Mouse (Mus musculus) G1E (cell line): ENCODE results near the gene Anxa11. TPM values are rescaled to one million over a fixed set of nuclear protein-coding genes. Genes with fewer than 3 reads are reported as not detected.

Experiments used
- ATAC-seq: 2 replicates; pipeline ENCODE4 v1.8.0; 2016; ENCODE audit warnings: mild to moderate bottlenecking; ENCODE audit not compliant: insufficient number of reproducible peaks, poor library complexity, low FRiP score, severe bottlenecking; ENCODE audit errors: extremely low read depth
- DNase-seq: peaks from one replicate; pipeline ENCODE4 v3.0.0; 2012; ENCODE audit warnings: low spot score
- H3K27me3 ChIP-seq: 2 replicates; pipeline ENCODE4 v1.6.1; 2012; ENCODE audit warnings: mild to moderate bottlenecking, low read length, inconsistent platforms; ENCODE audit not compliant: insufficient read depth
- H3K36me3 ChIP-seq: replicated peaks from 2 replicates; pipeline ENCODE3; 2012; ENCODE audit warnings: mild to moderate bottlenecking, inconsistent platforms
- H3K4me1 ChIP-seq: 2 replicates; pipeline ENCODE4 v1.6.1; 2012; ENCODE audit warnings: low read depth, low read length, inconsistent platforms, mixed read lengths; ENCODE audit not compliant: insufficient read depth
- H3K4me3 ChIP-seq: 2 replicates; pipeline ENCODE4 v1.5.1; 2012; ENCODE audit warnings: low read depth, mild to moderate bottlenecking, inconsistent platforms, low read length, moderate library complexity, mixed read lengths
- H3K9me3 ChIP-seq: replicated peaks from 2 replicates; pipeline ENCODE4 v1.6.1; 2012; ENCODE audit warnings: inconsistent platforms
- CTCF ChIP-seq: IDR thresholded peaks from 2 replicates; pipeline ENCODE4 v1.5.1; 2012; ENCODE audit warnings: low read depth, low read length, inconsistent platforms, mixed read lengths
- GATA1 ChIP-seq: IDR thresholded peaks from 2 replicates; pipeline ENCODE4 v1.6.1; 2012; ENCODE audit warnings: borderline replicate concordance, low read length, inconsistent platforms, mixed read lengths
- GATA2 ChIP-seq: IDR thresholded peaks from 2 replicates; pipeline ENCODE4 v1.6.1; 2012; ENCODE audit warnings: low read depth, low read length, inconsistent platforms, borderline replicate concordance
- POLR2AphosphoS5 ChIP-seq: IDR thresholded peaks from 2 replicates; pipeline ENCODE4 v1.6.1; 2012; ENCODE audit warnings: low read depth, low read length, inconsistent platforms; ENCODE audit not compliant: insufficient replicate concordance
- TAL1 ChIP-seq: conservative IDR thresholded peaks from 2 replicates; pipeline ENCODE4 v1.6.1; 2012; ENCODE audit warnings: low read depth, low read length, inconsistent platforms, mixed read lengths
- polyA plus RNA-seq: library from polyadenylated mRNA; stranded (reverse); fragments of >175 nt; gene quantifications from 2 replicates; pipeline ENCODE4 v1.2.3, GENCODE M21; 2012
- total RNA-seq, 2 experiments: library from RNA; stranded (forward) in 1 of 2; stranded (reverse) in 1 of 2; fragments of 200-1000 nt in 1 of 2; fragments of >200 nt in 1 of 2; fragmentation: Nextera tagmentation in 1 of 2; gene quantifications; 2 replicates each; pipeline ENCODE4 v1.2.3; 2014 to 2017

The Anxa11 gene
- total and polyA plus RNA-seq, 3 experiments, result 4.5 to 51.5 (median 24.7) TPM

- DNase-seq, result no peak
- Histone ChIP-seq H3K36me3 (no peaks in the 10 kb centered on the region), H3K27me3 (peaks cover 8% of the 10 kb centered on the region), H3K9me3 (no peaks in the 10 kb centered on the region), H3K4me3 (no peak overlapping the region), H3K4me1 (no peaks in the 10 kb centered on the region)
- TF ChIP-seq GATA1 (no peak), GATA2 (no peak), POLR2AphosphoS5 (no peak), TAL1 (no peak), CTCF (no peak)
- ATAC-seq, result no peak
These were observed 19.4 kb upstream of the Anxa11 start for GRCm38 (mm10) chr14:25822584-25822983.

- H3K9me3 ChIP-seq, result no peaks in the 10 kb centered on the region
- ATAC-seq, result no peak
- peaks cover 8% of the 10 kb centered on the region for H3K27me3 ChIP-seq
- no peaks in the 10 kb centered on the region for H3K36me3 ChIP-seq
- H3K4me1 ChIP-seq, result no peaks in the 10 kb centered on the region
- no peak for DNase-seq
- H3K4me3 ChIP-seq, result no peak overlapping the region
- TF ChIP-seq GATA1, result no peak
- no peak for TF ChIP-seq POLR2AphosphoS5
- no peak for TF ChIP-seq TAL1
- no peak for TF ChIP-seq GATA2
These were observed 17.0 kb upstream of the Anxa11 start for GRCm38 (mm10) chr14:25824995-25825394.

GRCm38 (mm10) chr14:25825880-25826626, 15.9 kb upstream of the Anxa11 start:
- no peak for ATAC-seq
- no peak for DNase-seq
- Histone ChIP-seq H3K4me3 (no peak overlapping the region), H3K27me3 (peaks cover 8% of the 10 kb centered on the region), H3K36me3 (no peaks in the 10 kb centered on the region), H3K9me3 (no peaks in the 10 kb centered on the region), H3K4me1 (no peaks in the 10 kb centered on the region)
- TF ChIP-seq CTCF (no peak), GATA1 (no peak), GATA2 (no peak), POLR2AphosphoS5 (no peak), TAL1 (no peak)

GRCm38 (mm10) chr14:25826866-25827265, 15.1 kb upstream of the Anxa11 start:
- DNase-seq, result no peak
- Histone ChIP-seq H3K4me3 (no peak overlapping the region), H3K9me3 (no peaks in the 10 kb centered on the region), H3K27me3 (peaks cover 8% of the 10 kb centered on the region), H3K36me3 (no peaks in the 10 kb centered on the region), H3K4me1 (no peaks in the 10 kb centered on the region)
- ATAC-seq, result no peak
- TF ChIP-seq CTCF, result no peak
- no peak for TF ChIP-seq GATA2
- TF ChIP-seq TAL1, result no peak
- no peak for TF ChIP-seq POLR2AphosphoS5
- TF ChIP-seq GATA1, result no peak

GRCm38 (mm10) chr14:25831332-25831731, 10.6 kb upstream of the Anxa11 start:
- H3K4me1 ChIP-seq, result peaks cover 6% of the 10 kb centered on the region; the same call in 1 of the 2 replicates
- DNase-seq, result no peak
- no peaks in the 10 kb centered on the region for H3K9me3 ChIP-seq
- TF ChIP-seq GATA2, result no peak
- TF ChIP-seq TAL1, result no peak
- TF ChIP-seq GATA1, result no peak
- TF ChIP-seq POLR2AphosphoS5, result no peak
- no peak for TF ChIP-seq CTCF
- H3K36me3 ChIP-seq, result no peaks in the 10 kb centered on the region
- no peak for ATAC-seq
- H3K27me3 ChIP-seq, result no peaks in the 10 kb centered on the region
- no peak overlapping the region for H3K4me3 ChIP-seq

GRCm38 (mm10) chr14:25832301-25832700, 9.7 kb upstream of the Anxa11 start:
- Histone ChIP-seq H3K36me3 (no peaks in the 10 kb centered on the region), H3K4me1 (peaks cover 6% of the 10 kb centered on the region; the same call in 1 of the 2 replicates), H3K27me3 (no peaks in the 10 kb centered on the region), H3K9me3 (no peaks in the 10 kb centered on the region), H3K4me3 (no peak overlapping the region)
- TF ChIP-seq POLR2AphosphoS5 (no peak), CTCF (peak; percentile 47)
- DNase-seq (no peak), ATAC-seq (peak; percentile 60)

- no peaks in the 10 kb centered on the region for H3K27me3 ChIP-seq
- DNase-seq, result no peak
- no peaks in the 10 kb centered on the region for H3K9me3 ChIP-seq
- H3K36me3 ChIP-seq, result no peaks in the 10 kb centered on the region
- H3K4me1 ChIP-seq, result peaks cover 15% of the 10 kb centered on the region
- H3K4me3 ChIP-seq, result no peak overlapping the region
- no peak for ATAC-seq
- no peak for TF ChIP-seq POLR2AphosphoS5
- TF ChIP-seq TAL1, result no peak
- TF ChIP-seq GATA2, result no peak
- no peak for TF ChIP-seq CTCF
These were observed 3.5 kb upstream of the Anxa11 start for GRCm38 (mm10) chr14:25838411-25838810.
